Mouse (Mus musculus): ENCODE measurements around the gene Dab2ip. TPM values are rescaled to one million over a fixed set of nuclear protein-coding genes. Genes with fewer than 3 reads are reported as not detected.

The Dab2ip gene
- polyA plus RNA-seq, 1 experiment from 2014 or later = 44.0 TPM

GRCm38 (mm10) chr2:35563722-35564121 is 5.7 kb downstream of the Dab2ip start:
- 36% methylated on average over 4 of the region's 4 CpGs for WGBS
- peaks cover 39% of the 10 kb centered on the region for H3K4me1 ChIP-seq (replicated peaks)

GRCm38 (mm10) chr2:35565051-35565836 is 7.2 kb downstream of the Dab2ip start:
- H3K36me3 ChIP-seq = no peaks in the 10 kb centered on the region
- WGBS = 83% methylated on average over 6 of the region's 6 CpGs
- H3K27me3 ChIP-seq = no peaks in the 10 kb centered on the region
- no peak overlapping the region for H3K27ac ChIP-seq
- no peaks in the 10 kb centered on the region for H3K9me3 ChIP-seq (replicated peaks)
- H3K4me1 ChIP-seq (replicated peaks) = peaks cover 24% of the 10 kb centered on the region
- ATAC-seq (replicated peaks; ENCODE audit: insufficient number of reproducible peaks, insufficient read depth, low FRiP score, low read depth) = no peak
- H3K4me2 ChIP-seq = no peak overlapping the region
- no peak overlapping the region for H3K9ac ChIP-seq
- H3K4me3 ChIP-seq = no peak overlapping the region

More at GRCm38 (mm10) chr2:35563722-35564121, 5.7 kb downstream of the Dab2ip start:
- Histone ChIP-seq H3K9me3 (replicated peaks) (no peaks in the 10 kb centered on the region), H3K27me3 (no peaks in the 10 kb centered on the region), H3K4me2 (no peak overlapping the region), H3K4me3 (no peak overlapping the region), H3K9ac (no peak overlapping the region), H3K36me3 (no peaks in the 10 kb centered on the region), H3K27ac (peak overlapping the region; percentile 81)
- ATAC-seq (replicated peaks; ENCODE audit: insufficient number of reproducible peaks, insufficient read depth, low FRiP score, low read depth) = peak; percentile 78

GRCm38 (mm10) chr2:35566957-35567693 is 9.1 kb downstream of the Dab2ip start:
- 68% methylated on average over 11 of the region's 11 CpGs for WGBS
- Histone ChIP-seq H3K4me3 (no peak overlapping the region), H3K27me3 (no peaks in the 10 kb centered on the region), H3K36me3 (no peaks in the 10 kb centered on the region), H3K9ac (no peak overlapping the region), H3K27ac (no peak overlapping the region), H3K4me1 (replicated peaks) (peaks cover 21% of the 10 kb centered on the region), H3K4me2 (no peak overlapping the region), H3K9me3 (replicated peaks) (no peaks in the 10 kb centered on the region)
- no peak for ATAC-seq (replicated peaks; ENCODE audit: insufficient number of reproducible peaks, insufficient read depth, low FRiP score, low read depth)

GRCm38 (mm10) chr2:35567694-35568149 is 9.7 kb downstream of the Dab2ip start:
- peaks cover 21% of the 10 kb centered on the region for H3K4me1 ChIP-seq (replicated peaks)

GRCm38 (mm10) chr2:35570743-35571142 is 12.7 kb downstream of the Dab2ip start:
- ATAC-seq (replicated peaks; ENCODE audit: insufficient number of reproducible peaks, insufficient read depth, low FRiP score, low read depth) = no peak
- WGBS = 68% methylated on average over 4 of the region's 4 CpGs
- Histone ChIP-seq H3K9me3 (replicated peaks) (no peaks in the 10 kb centered on the region), H3K27ac (no peak overlapping the region), H3K4me1 (replicated peaks) (peaks cover 9% of the 10 kb centered on the region; the same call in 1 of the 2 replicates), H3K4me2 (no peak overlapping the region), H3K9ac (no peak overlapping the region), H3K27me3 (no peaks in the 10 kb centered on the region), H3K36me3 (no peaks in the 10 kb centered on the region), H3K4me3 (no peak overlapping the region)

More at GRCm38 (mm10) chr2:35567694-35568149, 9.7 kb downstream of the Dab2ip start:
- Histone ChIP-seq H3K4me2 (no peak overlapping the region), H3K4me3 (no peak overlapping the region), H3K27me3 (no peaks in the 10 kb centered on the region), H3K9ac (no peak overlapping the region), H3K36me3 (no peaks in the 10 kb centered on the region), H3K9me3 (replicated peaks) (no peaks in the 10 kb centered on the region), H3K27ac (no peak overlapping the region)
- no peak for ATAC-seq (replicated peaks; ENCODE audit: insufficient number of reproducible peaks, insufficient read depth, low FRiP score, low read depth)
- 85% methylated on average over 4 of the region's 4 CpGs for WGBS

- 35% methylated on average over 1 of the region's 1 CpGs for WGBS
These were observed 16.6 kb downstream of the Dab2ip start for GRCm38 (mm10) chr2:35574643-35575042.

GRCm38 (mm10) chr2:35576675-35577074 is 18.6 kb downstream of the Dab2ip start:
- H3K4me2 ChIP-seq = no peak overlapping the region
- no peak overlapping the region for H3K4me3 ChIP-seq
- H3K4me1 ChIP-seq (replicated peaks) = peaks cover 14% of the 10 kb centered on the region
- no peak overlapping the region for H3K27ac ChIP-seq
- H3K9me3 ChIP-seq (replicated peaks) = no peaks in the 10 kb centered on the region
- no peaks in the 10 kb centered on the region for H3K36me3 ChIP-seq
- H3K9ac ChIP-seq = no peak overlapping the region
- ATAC-seq (replicated peaks; ENCODE audit: insufficient number of reproducible peaks, insufficient read depth, low FRiP score, low read depth) = no peak
- peaks cover 3% of the 10 kb centered on the region; the same call in 1 of the 2 replicates for H3K27me3 ChIP-seq
- 87% methylated on average over 3 of the region's 3 CpGs for WGBS

More at GRCm38 (mm10) chr2:35574643-35575042, 16.6 kb downstream of the Dab2ip start:
- Histone ChIP-seq H3K9me3 (replicated peaks) (no peaks in the 10 kb centered on the region), H3K27ac (no peak overlapping the region), H3K27me3 (peaks cover 3% of the 10 kb centered on the region; the same call in 1 of the 2 replicates), H3K4me1 (replicated peaks) (no peaks in the 10 kb centered on the region), H3K9ac (no peak overlapping the region), H3K4me2 (no peak overlapping the region), H3K4me3 (no peak overlapping the region), H3K36me3 (no peaks in the 10 kb centered on the region)
- no peak for ATAC-seq (replicated peaks; ENCODE audit: insufficient number of reproducible peaks, insufficient read depth, low FRiP score, low read depth)

- Histone ChIP-seq H3K9ac (no peak overlapping the region), H3K27ac (no peak overlapping the region), H3K4me2 (no peak overlapping the region), H3K4me3 (no peak overlapping the region), H3K4me1 (replicated peaks) (peaks cover 44% of the 10 kb centered on the region), H3K36me3 (no peaks in the 10 kb centered on the region), H3K9me3 (replicated peaks) (no peaks in the 10 kb centered on the region), H3K27me3 (peaks cover 6% of the 10 kb centered on the region; the same call in 1 of the 2 replicates)
- 71% methylated on average over 4 of the region's 4 CpGs for WGBS
- no peak for ATAC-seq (replicated peaks; ENCODE audit: insufficient number of reproducible peaks, insufficient read depth, low FRiP score, low read depth)
These were observed 22.0 kb downstream of the Dab2ip start for GRCm38 (mm10) chr2:35580111-35580510.

GRCm38 (mm10) chr2:35581501-35582340 is 23.7 kb downstream of the Dab2ip start:
- WGBS = under 1% methylated on average over 75 of the region's 76 CpGs

GRCm38 (mm10) chr2:35582341-35582941 is 24.4 kb downstream of the Dab2ip start:
- Histone ChIP-seq H3K4me2 (peak overlapping the region; percentile 89), H3K36me3 (no peaks in the 10 kb centered on the region), H3K9ac (peak overlapping the region; percentile 77), H3K4me1 (replicated peaks) (peaks cover 68% of the 10 kb centered on the region), H3K4me3 (peak overlapping the region; percentile 63), H3K9me3 (replicated peaks) (no peaks in the 10 kb centered on the region), H3K27me3 (peaks cover 6% of the 10 kb centered on the region; the same call in 1 of the 2 replicates), H3K27ac (peak overlapping the region; percentile 98)
- under 1% methylated on average over 44 of the region's 46 CpGs for WGBS
- ATAC-seq (replicated peaks; ENCODE audit: insufficient number of reproducible peaks, insufficient read depth, low FRiP score, low read depth) = peak; percentile 76

More at GRCm38 (mm10) chr2:35581501-35582340, 23.7 kb downstream of the Dab2ip start:
- Histone ChIP-seq H3K4me3 (peak overlapping the region; percentile 63), H3K36me3 (no peaks in the 10 kb centered on the region), H3K4me2 (peak overlapping the region; percentile 89), H3K4me1 (replicated peaks) (peaks cover 60% of the 10 kb centered on the region), H3K27me3 (peaks cover 6% of the 10 kb centered on the region; the same call in 1 of the 2 replicates), H3K27ac (peak overlapping the region; percentile 98), H3K9me3 (replicated peaks) (no peaks in the 10 kb centered on the region), H3K9ac (peak overlapping the region; percentile 77)
- peak; percentile 61 for ATAC-seq (replicated peaks; ENCODE audit: insufficient number of reproducible peaks, insufficient read depth, low FRiP score, low read depth)

Data from heart, embryonic 15.5 days (tissue).